Mouse (Mus musculus) spleen, adult 2 months (tissue): ENCODE measurements around the gene Gm17617.

ENCODE experiments used
- CTCF ChIP-seq: fragments of 200-500 bp; IDR thresholded peaks from 2 replicates; pipeline ENCODE4 v1.5.1; 2011; ENCODE audit warnings: mild to moderate bottlenecking, inconsistent platforms; ENCODE audit not compliant: insufficient read depth, insufficient read length, insufficient replicate concordance; ENCODE audit errors: extremely low read depth
- POLR2A ChIP-seq: fragments of 200-500 bp; IDR thresholded peaks from 2 replicates; pipeline ENCODE4 v1.6.1; 2011; ENCODE audit warnings: low read depth, low read length, inconsistent platforms

DNA sequence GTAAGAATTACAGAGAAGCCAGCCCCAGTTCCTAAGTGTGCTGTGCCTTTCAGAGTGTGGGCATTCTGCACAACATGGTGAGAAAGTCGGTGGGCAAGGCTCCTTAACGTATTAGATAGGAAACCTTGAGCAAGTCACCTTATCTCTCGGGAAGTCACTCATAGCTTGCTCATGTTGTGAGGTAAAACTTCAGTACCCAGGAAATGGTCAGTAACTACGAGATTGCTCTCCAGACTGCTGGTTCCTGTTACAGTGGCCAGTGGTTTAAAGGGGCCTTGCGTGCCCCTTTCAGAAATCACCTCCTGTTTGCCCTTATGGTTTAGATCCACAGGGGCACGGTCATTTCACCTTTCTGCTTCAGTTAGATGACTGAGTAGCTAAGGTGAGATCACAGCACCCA lies 19.0 kb downstream of the Gm17617 start:
- TF ChIP-seq POLR2A (no peak), CTCF (no peak)
